Mouse (Mus musculus) spleen, postnatal 14 days (tissue): ENCODE results near the gene Fastkd5.

ENCODE experiments used
- DNase-seq, 2 experiments: peaks; one replicate each; pipeline ENCODE4 v3.0.0; 2021 to 2022; ENCODE audit warnings: low spot score in 2 of 2

The Fastkd5 gene

DNA sequence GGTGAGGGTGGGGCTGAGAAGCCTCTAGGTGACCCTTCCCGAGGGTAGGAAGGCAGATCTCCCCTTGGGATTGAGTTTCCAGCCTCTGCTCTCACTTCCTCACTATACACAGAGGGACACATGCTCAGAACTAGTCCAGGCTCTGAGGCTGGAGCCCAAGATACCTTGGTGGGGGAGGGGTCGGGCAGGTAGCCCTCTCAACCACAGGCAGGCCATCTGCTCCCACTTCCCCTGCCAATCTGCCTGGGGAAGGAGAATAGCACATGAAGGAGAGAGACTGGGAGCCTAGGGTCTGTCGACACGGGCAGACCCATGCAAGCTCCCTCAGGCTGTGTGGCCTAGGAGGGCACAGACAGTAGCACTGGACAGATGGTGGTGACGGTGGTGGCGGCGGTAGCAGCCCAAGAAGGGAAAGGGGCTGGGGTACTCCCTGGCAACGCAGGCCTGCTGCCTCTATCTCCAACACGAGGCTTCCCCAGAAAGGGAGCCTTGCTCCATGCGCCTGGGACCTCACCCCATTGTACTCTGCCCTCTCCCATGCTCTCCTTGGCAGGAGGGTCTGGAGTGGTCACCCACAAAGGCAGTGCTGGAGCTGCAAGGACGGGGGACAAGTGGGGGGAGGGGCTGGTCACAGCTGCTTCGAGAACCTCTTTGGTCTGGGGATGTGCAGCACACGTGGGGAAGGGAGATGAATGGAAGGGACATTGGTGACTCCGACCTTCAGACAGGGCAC is 4.3 kb upstream of the Fastkd5 start:
- no peak for DNase-seq

DNA sequence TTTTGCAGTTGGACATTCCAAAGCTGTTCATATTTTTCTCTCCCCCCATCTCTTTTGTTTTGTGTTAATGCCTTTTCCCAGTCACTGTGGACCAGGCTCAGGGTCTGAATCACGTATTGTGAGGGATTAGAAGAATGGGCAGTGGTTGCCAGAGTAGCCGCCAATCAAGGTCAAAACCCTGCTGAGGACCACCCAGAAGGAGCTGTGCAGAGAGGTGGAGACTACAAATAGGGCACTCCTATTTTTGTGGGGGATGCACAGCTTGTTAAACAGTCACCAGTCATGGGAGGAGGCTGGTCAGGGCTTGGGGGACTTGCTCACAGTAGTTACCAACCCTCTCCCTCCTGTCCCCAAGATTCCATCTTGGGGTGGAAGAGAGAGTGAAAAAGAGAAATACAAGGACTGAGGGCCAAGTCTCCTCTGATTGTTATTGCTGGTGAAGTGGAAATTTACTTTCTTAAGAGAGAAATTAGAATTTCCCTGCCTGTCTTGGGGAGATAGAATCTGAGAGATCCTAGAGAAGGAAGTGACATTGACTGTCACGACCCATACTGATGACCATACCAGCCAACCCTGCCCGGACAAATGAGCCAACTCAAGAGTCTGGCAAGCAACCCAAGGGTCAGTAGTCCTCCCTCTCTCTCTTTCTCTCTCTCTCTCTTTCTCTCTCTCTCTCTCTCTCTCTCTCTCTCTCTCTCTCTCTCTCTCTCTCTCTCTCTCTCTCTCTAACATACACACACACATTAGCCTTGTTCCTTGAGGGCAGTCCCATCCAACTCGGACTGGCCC is 3.3 kb upstream of the Fastkd5 start:
- no peak for DNase-seq

DNA sequence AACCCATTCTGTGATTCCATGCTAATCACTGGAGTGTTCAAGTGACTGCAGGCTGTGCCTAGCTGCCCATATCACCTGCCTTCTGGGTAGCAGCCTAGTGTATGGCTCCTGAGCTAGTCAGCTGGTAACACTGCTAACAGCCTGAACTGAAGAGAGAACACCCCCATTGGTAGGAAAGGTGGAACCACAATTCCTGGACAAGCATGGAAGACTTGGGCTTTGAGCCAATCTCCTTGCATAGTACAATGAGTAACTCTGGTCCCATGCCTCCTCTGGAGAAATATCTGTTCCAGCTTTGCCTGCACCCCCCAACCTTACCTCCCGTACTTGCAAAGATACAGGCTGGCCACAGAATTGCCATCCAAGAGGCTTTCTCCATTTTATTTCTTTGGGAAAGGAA is 2.6 kb upstream of the Fastkd5 start:
- DNase-seq: no peak

DNA sequence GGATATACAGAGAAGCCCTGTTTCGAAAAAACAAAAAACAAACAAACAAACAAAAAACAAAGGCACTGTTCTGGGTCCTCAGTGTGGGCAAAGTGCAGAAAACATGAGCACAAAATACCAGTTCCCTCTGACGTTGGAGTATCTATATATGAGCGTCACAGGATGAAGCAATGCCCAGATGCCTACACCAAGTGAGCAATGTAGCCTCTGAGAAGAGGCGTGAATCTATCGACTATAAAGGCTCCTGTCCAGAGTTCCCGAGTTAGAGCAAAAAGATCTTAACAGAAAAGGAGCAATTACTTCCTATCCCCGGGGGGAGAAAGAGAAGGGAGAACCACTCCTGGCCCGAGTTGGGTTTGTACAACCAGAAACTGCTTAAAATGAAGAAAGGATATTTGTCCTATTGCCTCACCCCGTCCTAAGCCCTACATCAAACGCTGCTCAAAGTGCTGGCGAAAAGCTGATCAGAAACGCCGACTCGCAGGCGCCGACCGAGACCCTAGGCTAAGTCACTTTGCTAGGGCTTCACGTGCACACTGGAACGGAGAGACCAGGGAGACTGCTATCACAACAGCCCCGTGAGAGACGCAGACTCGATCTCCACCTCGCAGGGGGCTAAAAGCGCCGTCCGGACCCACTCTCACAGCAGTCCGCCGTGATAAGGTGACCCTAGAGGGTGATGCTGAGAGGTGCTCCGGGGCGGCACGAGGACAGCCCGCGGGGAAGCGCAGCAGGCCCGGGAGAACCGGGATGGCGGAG is 568 bp downstream of the Fastkd5 start:
- no peak for DNase-seq

DNA sequence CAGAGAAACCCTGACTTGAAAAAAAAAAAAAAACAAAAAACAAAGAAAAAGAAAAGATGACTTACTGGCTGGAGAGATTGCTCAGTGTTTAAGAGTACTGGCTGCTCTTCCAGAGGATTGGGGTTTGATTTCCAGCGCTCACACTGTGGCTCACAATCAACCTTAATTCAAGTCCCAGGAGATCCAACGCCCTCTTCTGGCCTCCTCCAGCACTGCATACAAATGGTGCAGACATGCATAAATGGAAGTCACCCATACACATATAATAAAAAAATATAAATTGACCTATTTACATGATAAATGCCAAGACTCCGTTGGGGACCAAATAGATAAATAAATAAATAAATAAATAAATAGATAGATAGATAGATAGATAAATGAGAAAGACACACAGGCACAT is 1.4 kb downstream of the Fastkd5 start:
- DNase-seq: no peak

DNA sequence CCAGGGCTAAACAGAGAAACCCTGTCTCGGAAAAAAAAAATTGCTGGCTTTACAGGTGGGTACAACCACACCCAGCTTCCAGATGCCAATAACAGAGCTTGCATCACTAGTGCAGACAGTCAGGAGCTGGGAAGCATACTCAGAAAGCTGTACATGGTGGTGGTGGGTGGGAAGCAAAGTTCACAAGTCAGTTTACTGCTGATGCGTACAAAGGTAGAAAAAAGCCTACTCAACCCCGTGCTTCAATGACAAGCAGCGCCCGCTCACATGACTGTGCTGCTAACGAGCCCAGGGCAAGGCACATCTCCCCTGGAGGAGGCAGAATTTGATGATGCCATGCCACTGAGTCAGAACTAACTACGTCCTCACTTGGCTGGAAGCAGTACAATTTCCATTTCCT is 10.9 kb downstream of the Fastkd5 start:
- DNase-seq: no peak

DNA sequence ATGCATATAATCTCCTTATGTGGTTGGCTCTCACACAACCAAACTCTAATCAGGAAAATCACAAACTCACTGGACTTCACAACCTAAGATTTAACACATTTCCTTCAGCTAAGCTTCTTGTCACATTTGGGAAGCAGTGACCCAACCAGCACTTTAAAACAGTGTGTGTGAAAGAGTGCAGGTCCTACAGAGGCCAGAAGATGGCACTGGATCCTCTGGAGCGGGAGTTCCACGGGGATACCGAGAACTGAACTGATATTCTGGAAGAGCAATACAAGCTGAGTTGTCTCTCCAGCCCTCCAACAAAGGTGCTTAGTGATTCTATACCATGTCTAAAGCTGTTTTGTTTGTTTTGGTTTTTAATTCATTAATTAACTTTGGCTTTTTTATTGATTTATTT is 16.7 kb downstream of the Fastkd5 start:
- DNase-seq: no peak

DNA sequence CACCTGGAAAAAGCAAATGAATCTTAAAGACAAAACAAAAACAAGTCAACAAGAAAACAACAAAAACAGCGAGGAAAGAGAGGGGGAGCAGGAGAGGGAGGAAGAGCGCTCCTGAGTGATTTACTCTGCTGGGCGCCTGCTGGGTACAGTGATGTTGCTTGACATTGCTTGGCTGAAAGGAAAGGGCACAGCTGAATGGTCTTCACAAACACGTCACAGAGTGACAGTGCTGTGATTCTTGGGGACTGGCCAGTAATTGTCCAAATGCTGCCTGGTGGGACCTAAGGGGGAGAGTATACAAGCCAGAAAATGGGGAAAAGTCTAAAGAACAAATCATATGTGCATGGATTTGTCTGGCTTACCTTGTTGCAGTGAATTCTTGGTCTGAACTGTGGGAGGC is 27.6 kb downstream of the Fastkd5 start:
- DNase-seq: no peak

DNA sequence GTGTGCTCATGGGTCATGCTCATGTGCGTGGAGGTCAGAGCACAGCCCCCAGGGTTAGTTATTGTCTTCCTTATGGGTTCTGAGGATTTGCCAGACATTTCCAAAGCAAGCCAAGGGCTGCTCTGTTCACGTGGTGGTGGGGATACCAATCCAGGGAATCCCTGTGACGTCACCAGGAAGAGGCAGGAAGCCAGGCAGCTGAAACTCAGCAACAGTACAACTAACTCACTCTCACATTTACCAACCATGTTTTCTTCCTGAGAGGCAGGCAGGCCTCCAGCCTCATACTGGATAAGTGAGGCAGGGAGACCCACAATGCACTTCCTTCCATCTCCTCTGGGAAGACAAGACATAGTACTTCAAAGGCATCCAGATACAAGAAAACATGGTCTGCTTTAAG is 31.4 kb downstream of the Fastkd5 start:
- DNase-seq: no peak

DNA sequence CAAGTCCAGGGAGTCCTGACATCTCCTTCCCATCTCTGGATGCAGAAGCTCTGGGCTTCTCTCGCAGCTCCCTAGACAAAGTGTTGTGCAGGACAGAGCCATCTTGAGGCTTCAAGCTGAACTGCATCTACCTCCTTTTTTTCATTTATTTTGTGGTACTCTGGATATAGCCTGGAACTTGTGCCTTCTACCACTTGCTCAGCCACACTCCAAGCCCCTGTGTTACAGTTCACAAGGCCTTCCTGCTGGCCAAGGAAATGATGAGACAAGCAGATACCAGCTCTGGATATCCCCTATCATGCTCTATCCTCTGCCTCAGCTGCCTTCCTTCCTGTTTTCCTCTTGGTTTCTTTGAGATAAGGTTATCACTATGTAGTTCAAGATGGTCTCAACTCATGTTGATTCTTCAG is 32.2 kb downstream of the Fastkd5 start:
- no peak for DNase-seq

DNA sequence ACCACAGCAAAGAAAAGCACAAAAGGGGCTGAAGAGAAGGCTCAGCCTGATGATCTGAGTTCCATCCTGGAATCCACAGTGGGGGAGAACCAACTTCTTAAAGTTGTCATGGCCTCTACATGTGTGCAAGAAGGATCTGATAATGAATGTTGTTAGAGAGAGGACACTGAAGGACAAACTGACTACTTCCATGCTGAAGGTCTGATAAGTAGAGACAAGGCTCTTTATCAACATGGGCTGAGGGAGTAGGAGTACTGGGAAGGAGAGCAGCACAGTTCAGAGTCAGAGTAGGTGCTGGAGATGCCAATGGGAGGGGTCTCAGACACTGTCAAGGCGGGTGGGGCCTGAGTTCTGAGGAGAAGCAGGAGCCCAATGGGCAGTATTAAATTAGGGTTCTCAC is 34.2 kb downstream of the Fastkd5 start:
- DNase-seq: no peak

DNA sequence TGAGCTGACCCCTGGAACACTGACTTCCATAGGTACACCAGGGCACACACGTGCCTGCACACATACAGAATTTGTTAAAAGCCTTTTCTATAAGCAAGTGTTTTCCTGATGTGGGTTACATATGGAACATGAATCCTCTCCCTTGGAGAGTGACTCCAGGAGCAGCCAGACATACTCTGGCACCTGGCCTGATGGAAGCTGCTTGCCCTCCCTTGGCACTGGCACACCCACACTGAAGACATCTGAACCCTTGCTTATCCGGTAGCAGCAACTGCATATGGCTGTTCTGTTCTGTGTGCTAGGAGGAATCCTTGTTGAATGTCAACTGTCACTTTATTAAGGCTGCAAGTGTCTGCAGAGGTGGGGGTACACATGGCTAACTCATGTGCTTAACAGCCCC is 38.8 kb downstream of the Fastkd5 start:
- no peak for DNase-seq

DNA sequence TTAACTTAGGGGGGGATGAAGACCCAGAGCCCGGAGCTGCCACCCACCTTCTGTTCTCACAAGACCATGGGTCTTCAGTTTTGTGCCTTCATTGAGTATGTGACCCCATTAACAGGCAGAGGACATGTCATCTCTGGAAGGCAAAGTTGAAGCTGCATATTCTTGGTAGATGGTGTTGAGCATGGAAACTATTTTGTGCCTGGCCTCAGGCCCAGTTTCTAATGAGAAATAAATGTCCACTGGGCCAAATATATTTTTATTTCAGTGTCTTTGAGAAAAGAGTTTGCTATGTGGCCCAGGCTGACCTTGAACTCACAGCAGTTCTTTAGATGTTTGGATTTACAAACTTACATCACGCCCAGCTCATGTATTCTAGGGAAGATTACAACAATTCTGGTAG is 40.1 kb downstream of the Fastkd5 start:
- DNase-seq: no peak

DNA sequence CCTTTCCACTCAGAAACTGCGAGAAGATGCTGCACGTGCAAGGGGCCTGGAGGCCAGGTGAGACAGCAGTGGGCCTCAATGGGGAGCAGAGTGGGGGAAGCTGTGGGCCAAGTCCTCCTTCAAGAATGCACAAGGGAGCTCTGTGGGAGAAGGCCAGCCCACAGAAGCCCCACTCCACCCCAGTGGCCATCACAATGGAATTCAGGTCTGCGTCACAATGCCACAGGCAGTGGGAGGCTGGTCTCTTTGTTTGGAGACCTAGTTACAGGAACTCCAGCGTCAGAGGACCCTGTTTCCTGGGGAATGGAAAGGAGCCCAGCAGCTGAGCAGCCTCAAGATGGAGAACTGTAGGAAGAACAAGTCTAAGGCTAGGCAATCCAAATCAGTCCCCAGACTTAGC is 40.7 kb downstream of the Fastkd5 start:
- DNase-seq: no peak

DNA sequence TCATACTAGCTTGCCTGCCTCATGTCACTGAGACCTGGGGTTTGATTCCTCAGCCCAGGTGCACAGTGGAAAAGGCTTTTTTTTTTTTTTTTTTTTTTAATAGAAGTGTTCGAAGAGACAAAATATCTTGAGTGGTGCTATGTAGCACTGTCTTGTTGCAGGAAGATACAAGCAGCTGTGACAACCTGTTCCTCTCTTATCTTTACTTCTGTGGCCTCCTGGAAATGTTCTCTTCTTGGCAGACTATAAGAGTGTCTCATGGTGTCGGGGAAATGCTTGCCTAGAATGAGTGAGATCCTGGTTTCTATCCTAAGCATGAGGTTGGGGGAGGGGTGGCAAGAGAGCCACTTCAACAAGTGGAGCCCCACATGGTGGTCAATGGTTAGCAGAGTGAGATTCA is 41.5 kb downstream of the Fastkd5 start:
- DNase-seq: no peak

DNA sequence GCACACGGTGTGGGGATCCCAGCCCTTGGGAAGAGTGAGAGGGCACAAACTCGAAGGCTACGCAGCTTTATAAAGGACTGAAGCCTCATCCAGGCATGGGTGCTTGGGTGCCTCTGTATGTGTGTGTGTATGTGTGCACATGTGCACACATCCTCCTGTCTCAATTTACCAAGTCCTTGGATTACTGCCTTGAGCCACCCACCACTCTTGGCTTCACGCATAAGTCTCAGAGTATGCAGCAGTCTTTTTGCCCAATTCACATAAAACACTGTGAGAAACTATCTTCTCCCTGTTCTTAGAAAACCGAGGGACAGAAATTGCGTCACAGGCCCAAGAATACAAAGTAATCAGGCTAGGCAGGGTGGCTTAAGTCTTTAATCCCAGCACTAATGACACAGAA is 43.8 kb downstream of the Fastkd5 start:
- no peak for DNase-seq

DNA sequence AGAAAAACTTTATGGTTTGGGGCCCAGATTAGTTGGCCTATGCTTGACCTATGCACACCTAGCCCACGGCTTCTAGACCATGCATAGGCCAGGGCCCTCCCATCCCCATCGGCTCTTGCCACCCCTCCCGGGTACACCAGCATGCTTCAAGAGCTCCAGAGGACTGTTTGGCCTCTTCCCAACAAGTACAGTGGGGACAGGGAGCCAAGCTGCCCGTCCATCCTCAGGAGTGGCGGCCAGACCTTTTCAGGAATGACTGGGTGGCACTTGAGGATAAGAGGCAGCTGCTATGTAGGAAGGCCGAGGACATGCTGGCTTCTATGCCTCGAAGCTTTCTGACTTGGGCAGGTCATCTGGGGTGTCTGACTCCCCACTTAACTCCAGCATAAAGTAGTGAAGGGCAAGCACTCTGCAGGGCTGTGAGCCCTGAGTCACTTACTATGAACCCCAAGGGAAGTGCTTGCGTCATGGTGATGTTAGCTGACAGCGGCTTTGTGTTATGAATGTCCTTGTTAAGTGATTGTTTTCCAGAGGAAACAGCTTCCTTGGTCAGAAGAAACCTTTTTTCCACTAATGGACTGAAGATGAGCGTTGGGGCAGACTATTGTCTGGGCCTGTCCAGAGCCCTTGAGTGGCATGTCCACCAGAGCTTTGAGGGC is 45.8 kb downstream of the Fastkd5 start:
- no peak for DNase-seq

DNA sequence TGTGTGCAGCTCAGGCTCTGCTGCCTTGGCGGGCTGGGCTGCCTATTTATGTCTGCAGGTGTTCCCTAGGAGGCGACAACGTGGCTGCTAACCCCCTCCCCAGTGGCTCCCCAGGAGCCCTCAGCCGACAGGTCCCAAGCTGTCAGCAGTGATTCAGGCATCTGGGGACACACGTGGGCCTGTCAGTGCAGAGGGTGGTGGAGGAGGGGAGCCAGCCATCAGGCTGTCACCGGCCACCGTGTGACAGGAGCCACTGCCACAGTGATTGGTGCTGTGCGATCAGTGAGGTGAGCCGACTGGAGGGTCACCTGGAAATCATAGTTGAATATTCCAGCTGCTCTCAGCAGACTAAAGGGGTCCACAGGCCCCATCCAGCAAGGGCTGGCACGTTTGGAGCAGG is 47.3 kb downstream of the Fastkd5 start, which contains the start of gene Avp:
TSS of gene Avp (minus strand) at position 3 of the 400 bp plus-strand sequence.
- DNase-seq: no peak

DNA sequence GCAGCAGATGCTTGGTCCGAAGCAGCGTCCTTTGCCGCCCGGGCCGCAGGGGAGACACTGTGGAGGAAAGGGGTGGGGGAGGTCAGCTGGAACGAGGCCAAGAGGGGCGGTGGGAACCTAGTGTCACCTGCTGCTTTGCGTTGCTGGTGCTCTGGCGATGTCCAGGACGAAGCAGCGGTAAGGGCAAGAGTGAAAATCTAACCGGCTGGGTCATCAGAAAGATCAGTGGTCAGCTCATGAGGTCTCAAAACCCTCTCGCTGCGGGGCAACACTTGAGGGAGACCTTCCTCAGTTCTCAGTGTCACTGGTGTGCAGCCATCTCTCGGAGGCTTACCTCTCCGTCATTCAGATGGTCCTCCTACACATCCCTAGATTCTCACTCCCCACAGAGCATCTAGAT is 48.6 kb downstream of the Fastkd5 start:
- no peak for DNase-seq

DNA sequence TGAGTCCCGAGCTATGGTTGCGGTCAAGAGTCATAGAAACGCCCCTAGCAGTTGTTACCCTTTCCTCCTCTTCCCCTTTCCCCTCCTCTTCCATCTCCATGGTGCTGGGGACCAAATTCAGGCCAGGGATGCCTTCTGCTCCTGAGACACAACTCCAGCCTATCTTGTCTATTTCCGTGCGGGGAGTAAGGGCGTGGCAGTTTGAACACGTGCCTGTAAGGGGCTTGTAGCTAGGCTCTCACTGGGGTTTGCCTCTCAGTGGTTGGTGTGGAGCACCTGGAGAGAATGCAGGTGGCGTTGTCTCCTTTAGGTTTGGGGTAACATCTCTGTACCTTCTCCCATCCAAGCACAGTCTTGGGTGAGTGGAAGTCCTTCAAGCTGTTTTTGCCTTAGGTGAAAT is 50.0 kb downstream of the Fastkd5 start:
- DNase-seq: no peak

DNA sequence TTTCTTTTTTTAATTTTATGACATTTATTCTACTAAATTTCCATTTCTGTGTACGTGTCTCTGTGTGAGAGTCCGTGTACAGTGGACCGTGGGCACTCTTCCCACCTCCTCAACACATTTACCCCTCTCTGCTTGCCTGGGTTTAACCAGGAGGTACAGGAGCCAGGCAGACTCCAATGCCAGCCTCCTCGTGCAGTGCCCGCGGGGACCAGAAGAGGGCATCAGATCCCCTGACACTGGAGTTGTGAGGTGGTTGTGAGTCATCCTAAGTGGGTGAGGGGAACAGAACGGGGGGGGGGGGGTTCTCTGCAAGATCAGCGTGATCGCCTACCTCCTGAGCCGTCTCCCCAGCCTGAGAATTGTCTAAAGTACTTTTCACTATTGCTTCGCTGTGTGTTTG is 51.7 kb downstream of the Fastkd5 start:
- peak; percentile 29 to 51 for DNase-seq

DNA sequence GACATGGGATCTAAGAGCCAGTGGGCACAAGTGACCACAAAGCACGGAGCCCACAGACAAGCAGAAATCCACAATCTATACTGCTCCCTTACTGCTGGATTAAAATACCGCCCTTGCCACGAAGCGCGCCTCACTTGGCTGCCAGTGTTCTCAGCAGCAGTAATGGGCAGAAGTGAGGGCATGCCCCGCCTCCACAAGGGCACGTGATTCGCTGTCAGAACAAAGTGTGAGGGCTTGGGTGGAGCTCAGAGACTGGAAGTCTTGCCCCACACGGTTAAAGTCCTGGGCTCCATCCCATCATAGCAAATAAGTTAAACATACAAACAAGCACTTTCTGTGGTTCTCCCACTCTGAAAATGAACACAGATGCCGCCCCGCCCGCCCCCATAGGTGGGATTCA is 52.2 kb downstream of the Fastkd5 start:
- peak; percentile 26 to 37 for DNase-seq
